Mouse (Mus musculus): ENCODE results near the gene Lgals4.

Lgals4 gene

DNA sequence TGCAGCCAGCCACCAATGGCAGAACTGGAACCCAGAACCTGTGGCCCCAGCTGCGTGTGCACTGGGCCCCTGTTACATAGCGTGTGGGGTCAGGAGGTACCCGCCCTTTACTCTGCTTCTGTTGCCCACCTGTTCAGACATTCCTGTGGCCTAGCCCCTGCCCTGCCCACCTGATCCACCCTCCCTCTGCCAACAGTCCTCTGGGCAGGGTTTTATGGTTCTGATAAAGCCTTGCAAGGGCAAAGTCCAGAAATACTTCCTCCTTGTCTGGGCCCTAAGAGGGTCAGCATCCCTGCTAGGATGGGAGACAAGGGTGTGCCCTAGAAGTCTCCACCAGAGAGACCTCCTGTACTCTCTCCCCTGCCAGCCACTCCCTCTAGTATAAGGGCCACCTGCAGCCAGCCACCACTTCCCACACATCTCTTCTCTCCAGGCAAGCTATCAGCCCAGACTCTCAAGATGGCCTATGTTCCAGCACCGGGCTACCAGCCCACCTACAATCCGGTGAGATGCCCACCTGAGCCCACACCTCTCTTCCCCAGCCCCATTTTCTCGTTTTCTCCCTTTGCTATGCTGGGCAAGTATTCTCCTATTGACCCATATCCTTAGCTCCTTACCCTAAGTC lies at the start of gene Lgals4:
Gene Lgals4 (plus strand): TSS at position 132 of the 625 bp plus-strand sequence.
- DNase-seq, result no peak

DNA sequence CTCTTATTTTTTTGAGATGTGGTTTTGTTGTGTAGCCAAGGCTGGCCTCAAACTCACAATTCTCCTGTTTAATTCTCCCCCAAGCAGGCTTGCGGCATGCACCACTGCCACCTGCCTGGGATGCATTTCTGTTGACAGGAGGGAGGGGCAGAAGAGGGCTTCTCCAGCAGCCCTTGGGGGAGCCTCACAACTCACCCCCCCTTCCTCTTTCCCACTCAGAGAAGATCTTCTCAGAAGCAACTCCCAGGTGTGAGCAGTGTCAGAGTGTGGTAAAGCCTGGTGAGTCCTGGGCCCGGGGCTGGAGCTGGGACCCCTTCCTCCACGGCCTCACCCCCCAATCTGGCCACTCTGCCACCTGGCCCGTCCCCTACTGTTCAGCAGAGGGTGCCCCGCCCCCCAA lies 48.5 kb upstream of the Lgals4 start:
- DNase-seq, result no peak

DNA sequence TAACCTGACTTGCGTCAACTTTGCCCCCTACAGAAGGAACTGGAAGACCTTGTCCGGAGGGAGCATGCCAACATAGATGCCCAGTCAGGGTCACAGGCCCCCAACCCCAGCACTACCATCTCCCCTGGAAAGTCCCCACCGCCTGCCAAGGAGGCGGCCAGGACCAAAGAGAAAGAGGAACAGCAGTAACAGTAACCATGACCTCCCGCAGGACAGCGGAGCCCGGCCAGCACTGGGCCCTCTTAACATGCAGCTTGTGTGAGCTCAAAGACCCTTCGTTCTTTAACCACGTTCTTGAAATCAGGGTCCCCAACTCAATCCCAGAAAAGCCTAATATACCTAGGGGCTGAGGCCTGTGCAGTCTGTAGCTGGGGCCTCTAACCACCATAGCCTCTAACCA lies 45.8 kb upstream of the Lgals4 start:
- peak in 1 of 2 experiments; percentile 34 for DNase-seq

DNA sequence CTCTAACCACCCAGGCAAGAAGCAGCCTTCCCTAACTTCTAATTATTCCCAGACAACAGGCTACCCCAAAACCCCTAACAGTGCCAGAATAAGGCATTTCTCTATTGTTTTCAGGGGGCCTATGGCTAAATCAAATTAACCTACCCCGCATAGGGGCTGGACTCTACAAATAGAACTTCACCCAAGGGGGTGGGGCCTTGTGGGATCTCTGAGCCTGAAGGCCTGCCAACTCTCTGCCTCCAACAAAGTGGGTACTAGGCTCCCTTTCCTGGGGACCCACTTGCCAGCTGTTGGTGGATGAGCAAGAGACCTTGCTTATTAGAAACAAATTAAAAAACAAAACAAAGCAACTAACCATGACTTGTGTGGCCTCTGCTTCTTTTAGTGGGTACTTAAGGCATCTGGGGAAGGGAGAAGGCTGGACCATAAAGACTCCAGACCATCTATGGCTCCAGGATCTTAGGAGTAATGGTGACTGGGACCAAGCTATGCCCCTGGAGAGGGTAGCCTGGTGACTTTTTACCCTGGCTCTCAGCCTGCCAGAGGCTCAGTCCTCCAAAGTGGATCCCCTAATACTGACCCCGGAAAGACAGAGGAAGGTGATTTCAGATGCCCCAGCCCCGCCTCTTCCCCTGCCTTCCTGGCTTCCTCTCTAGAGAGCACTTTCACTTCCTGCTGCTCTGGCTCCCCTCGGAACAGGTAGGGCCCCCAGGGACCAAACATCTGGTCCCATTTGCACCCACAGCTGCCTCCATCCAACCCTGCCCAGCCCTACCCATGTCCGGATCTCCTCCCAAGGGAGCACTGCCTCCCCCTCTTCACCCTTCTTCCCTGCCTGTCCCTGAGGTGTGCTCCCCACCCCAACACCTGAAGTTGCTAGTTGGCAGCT lies 45.1 kb upstream of the Lgals4 start, which contains the start of gene Rinl:
Gene Rinl (plus strand): TSS at position 663 of the 889 bp plus-strand sequence.
- DNase-seq, result peak; percentile 84 to 89

DNA sequence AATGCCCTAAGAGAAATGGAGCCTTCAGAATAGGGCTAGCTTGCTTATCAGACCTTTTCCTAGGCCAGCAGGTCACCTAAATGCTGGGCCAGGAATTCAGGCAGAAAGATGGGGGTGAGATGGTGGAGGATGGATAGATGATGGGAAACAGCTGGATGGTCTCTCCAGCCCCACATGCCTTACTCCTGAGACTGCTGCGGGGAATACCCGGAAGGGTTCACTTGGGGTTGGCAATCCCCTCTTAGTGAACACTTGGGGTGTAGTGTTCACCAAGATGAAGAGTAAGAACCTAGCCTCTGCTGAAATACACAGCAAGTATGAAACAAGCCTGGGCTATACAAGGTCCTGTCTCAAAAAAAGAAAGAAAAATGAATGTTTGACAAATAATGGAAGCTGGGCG lies 44.4 kb upstream of the Lgals4 start:
- DNase-seq, result no peak

DNA sequence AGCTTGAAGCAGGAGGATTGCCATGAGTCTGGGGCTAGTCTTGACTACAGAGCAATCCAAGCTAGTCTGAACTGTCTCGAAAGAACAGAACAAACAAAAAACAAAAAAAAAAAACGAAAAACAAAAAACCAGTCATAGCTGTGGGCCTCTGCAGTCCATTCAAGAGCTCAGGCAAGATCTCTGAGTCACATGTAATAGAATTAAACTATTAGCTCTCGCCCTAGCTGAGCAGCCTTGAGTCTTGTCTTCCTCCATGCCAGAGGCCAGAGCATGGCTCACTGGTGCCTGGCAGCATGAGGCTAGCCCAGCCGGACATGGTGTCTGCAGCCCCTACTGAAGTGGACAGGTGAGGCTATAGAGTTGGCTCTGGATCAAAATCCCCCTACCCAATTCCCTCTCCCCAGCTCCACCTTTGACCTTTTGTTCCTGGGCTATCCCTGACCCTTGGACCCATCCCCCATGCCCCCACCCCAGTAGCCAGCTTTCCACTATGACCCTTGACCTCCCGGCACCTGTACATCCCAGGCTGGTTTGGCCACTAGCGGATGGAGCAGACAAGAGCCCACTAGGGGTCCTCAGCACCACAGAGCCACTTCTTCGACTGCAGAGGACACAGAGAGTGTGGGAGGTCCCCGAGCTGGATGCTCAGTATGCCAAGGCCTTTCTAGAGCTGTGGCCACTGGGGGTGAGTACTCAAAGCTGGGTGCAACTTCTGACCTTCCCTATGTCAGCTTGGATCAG lies 43.4 kb upstream of the Lgals4 start:
- DNase-seq, result no peak

DNA sequence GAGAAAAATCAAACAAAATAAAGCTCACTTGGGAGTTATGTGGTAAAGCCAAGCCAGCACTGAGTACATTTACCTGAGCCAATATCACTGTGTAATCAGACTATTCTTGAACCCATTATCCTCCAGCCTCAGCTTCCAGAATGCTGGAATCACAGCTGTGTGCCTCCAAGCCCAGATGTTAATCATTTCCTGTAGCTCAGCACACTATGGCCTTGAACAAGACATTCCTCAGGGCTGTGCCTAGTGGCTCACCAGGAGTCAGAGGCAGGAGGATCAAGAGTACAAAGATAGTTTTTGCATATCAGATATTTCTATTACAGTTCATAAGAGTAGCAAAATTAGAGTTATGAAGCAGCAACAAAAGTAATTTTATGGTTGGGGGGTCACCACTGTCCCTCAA lies 41.9 kb upstream of the Lgals4 start:
- no peak for DNase-seq

DNA sequence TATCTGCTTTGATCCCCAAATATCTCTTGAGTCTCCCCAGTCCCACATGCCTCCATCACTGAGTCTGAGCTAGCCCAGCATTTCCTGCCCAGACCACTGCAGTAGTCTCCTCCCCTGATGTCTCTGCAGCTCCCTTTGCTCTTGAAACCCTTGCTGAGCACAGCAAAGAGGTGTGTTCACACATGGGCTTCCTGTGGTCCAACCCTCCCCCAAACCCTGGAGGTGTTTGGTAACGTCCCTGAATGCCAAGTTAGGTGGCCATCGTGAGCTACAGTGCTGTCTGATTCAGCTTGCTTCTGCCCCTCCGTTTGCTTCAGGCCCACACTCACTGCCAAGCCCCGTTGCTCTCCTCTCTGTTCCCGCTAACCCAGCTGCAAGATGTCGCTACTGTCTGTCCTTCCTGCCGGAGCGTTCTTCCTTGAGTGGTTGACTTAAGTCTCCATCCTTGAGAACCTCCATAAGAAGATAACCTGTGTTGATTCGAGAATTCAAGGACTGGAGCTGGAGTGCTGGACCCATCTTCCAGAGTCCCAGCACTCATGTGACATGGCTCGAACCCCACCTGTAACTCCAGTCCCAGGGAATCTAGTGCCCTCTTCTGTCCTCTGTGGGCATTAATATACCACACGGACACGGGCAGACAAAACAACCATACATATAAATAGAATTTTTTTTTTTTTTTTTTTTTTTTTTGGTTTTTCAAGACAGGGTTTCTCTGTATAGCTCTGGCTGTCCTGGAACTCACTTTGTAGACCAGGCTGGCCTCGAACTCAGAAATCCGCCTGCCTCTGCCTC lies 41.1 kb upstream of the Lgals4 start:
- no peak for DNase-seq

DNA sequence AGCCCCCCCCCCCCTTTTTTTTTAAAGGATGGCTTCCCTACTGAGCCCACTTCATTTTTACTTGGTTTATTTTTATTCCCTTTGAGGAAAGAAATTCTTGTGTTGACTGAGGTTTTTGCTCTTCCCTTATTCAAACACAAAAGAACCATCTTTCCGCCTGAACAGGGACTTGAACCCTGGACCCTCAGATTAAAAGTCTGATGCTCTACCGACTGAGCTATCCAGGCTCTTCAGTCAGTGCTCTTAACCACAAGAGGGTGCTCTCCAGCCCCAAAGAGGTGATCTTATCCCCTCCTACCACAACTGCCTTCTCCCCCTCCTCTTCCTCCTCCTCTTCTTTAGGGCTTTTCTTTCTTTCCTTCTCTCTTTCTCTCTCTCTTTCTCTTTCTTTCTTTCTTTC lies 39.8 kb upstream of the Lgals4 start:
- DNase-seq, result no peak

DNA sequence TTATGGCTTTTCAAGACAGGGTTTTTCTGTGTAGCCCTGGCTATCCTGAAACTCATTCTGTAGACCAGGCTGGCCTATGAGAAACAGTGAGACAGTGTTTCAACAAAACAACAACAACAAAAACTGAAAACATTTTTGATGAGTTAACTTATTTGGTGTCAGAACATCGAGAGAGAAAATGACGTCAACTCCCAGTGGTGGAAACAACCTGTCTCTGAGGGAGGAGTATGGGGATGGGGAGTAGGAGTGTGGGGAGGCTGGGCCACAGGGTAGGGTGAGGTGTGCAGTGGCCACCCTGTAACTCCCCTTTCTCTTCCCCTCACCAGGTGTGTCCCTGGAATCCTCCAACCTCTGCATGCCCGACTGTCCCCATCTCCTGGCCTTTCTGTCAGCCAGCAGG lies 39.2 kb upstream of the Lgals4 start:
- DNase-seq, result no peak

DNA sequence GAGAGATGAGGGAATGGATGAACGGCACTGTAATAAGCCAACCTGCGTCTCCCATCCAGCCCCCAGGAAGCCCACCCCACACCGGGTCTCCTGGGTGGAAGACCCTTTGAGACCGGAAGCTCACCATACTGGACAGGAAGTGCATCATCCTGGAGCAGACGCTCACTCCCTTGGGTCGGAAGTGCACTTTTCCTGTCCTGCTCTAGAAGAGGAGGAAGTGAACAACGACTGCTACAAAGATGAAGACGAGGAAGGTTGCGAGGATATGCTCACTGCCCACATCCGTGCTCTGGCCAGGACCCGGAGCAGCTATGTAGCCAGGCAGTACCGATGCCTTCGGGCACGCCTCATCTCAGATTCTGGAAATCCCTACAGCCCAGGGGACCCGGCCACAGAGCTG lies 37.8 kb upstream of the Lgals4 start:
- DNase-seq, result peak in 1 of 2 experiments; percentile 43

DNA sequence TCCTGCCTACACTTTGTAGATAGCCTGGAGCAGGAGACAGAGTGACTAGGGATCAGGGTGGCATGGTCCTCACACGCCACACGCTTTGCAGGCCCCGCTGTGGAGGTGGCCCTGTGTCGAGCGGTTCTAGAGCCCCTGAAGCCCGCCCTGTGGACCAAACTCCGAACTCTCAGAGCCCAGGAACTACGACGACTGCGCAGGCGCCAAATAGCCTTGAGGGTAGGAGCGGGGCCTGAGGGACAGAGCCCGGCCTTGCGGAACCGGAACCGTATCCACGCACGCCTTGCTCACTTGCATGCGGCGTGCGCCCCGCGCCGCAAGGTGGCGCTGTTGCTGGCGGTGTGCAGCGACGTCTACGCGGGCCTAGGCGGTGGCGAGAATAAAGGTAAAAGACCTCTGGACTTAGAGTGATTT lies 37.1 kb upstream of the Lgals4 start:
- peak; percentile 74 to 84 for DNase-seq

DNA sequence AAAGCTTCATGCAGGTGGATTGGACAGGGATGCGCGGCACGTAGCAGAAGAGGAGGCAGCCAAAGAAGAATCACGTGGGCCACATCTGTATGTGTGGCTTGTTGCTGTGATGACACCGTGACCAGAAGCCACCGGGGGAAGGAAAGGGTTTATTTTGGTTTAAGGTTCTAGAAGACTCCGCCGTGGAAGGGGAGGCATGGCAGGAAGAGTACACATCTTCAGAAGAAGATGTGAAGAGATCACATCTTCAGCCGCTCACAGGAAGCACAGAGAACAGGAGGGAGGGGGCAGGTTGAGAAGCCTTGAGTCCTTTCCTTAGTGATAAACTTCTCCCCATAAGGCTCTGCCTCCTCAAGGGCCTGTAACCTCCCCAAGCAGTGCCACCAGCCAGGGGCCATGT lies 33.7 kb upstream of the Lgals4 start:
- DNase-seq, result no peak

DNA sequence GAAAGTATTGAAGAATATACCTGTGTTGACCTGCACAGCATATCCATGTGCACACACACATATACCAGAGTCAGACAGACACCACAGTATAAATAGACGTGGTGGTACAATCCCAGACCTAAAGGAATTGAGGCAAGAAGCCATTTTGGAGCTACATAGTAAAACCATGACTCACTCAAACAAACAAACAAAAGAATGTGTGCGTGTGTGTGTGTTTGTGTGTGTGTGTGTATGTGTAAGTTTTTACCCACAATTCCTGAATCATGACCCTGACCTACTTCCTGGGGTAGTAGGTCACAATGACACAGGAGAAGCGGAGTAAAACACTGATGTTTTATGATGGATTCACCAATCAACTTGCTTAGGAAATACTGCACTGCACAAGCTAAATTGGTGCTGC lies 32.2 kb upstream of the Lgals4 start:
- no peak for DNase-seq

DNA sequence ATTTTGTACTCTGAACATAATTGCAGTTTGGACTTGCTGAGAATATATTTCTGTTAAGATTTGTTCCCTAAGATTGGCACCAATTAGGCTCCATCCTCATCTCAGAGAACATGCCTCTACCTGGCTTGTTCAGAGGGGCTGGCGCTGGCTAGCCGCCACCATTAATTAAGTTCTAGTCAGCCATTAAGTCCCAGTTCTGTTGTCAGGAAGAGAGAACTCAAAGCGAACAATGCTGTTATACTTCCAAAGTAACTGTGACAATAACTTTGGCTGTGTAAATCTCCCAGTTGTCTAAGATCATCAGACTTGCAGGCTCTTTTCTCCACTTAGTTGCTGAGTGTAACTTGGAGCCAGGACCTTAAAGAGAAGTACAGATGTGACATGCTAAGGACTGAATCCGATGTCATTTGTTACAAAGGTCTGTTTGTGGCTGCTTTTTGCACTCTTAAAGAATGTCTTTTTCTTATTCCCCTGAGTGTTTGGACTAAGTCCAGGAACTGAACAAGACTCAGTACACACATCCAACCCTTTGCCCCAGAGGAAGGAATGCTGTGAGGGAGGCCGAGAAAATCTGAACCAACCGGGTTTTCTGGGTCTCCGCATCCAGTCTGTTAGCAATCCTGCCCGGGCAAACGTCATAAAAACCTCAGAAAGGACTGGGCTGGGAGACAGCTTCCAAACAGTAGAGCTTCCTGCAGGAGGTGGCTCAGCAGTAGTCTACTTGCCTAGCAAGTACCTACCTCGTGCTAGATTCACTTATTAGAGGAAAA lies 31.6 kb upstream of the Lgals4 start:
- no peak for DNase-seq

DNA sequence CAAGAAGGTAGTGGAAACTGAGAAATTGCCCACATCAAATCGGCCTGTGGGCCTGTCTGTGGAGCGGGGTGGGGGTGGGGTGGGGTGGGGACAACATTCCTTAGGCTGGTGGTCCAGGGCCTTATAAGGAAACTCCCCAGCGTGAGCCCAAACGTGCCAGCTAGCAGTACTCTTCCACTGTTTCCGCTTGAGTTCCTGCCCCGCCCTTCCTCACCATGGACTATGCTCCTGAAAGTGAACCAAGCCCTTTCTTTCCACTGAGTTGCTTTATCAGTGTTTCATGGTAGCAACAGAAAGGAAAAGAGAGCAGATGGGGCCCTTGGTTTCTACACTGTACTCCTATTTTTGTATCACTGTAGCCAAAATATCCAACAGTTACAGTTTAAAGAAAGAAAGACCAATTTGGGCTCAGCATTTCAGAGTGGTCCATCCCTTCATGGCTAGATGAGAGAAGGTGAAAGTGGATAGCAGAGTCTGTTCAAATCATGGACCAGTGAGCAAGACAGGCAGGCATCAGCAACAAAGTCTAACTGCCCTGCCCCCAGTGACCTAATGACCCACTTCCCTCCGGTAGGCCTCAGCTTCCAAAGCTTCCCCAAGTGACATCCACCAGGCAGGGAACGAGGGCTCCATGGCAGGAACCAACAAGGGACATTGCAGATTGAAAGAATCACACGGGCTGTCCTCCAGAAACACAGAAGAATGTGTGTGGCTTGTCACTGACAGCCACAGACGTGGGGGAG lies 30.6 kb upstream of the Lgals4 start:
- no peak for DNase-seq

DNA sequence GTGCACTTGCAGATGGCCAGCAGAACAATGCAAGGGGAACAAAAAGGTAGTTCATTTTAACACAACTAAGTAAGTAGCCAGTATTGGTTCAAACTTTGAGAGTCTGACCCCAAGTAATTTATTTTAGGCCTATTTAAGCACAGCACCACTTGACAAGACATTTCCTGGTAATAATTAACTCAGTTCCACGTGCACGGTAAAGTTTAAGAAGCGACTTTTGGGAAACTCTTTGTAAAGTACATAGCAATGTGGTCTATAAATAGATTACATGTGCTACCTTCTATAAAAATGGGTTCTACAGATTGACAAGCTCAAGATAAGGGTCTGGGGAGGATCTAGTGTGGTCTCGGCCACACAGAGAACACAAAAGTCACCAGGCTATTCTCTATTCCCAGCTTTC lies 29.9 kb upstream of the Lgals4 start:
- no peak for DNase-seq

DNA sequence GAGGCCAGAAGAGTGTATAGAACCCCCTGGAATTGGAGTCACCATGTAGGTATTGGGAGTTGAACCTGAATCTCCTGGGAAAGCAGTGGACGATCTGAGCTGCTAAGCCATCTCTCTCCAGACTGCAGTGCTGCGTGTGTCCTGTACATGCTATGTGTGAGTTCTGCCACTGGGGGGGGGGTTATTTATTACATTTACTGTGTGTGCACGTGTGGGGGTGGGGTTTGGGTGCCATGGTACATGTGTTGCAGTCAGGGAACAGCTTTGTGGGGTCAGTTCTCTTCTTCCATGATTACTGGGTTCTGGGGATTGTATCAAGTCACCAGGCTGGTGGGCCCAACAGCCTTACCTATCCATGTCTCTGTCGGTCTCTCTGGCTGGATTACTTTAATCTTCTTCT lies 26.8 kb upstream of the Lgals4 start:
- DNase-seq, result no peak

DNA sequence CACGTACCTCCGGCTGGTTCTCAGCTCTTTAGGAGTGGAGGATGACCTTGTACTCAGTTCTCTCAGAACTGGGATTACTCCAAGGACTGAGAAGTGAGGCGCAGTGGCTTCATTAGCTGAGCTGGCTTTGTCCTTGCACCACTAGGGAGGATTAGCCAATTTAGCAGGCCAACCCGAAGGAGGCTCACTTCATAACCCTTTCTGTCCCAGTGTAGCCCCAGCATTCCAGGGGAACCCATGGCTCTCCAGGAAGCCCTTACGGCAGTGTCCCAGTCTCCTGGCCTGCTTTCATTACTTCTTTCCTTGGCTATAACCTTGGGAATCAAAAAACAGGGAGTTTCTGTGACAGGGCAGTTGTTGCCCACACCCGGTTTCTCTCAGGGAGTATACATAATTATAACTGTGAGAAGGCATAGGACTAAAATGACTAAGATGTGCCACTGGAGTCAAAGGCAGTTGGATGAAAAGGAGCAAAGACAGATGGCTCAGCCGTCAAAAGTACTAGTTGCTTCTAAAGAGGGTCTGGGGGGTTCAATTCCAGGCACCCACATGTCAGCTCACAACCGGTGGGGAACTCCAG lies 25.9 kb upstream of the Lgals4 start:
- DNase-seq, result no peak

DNA sequence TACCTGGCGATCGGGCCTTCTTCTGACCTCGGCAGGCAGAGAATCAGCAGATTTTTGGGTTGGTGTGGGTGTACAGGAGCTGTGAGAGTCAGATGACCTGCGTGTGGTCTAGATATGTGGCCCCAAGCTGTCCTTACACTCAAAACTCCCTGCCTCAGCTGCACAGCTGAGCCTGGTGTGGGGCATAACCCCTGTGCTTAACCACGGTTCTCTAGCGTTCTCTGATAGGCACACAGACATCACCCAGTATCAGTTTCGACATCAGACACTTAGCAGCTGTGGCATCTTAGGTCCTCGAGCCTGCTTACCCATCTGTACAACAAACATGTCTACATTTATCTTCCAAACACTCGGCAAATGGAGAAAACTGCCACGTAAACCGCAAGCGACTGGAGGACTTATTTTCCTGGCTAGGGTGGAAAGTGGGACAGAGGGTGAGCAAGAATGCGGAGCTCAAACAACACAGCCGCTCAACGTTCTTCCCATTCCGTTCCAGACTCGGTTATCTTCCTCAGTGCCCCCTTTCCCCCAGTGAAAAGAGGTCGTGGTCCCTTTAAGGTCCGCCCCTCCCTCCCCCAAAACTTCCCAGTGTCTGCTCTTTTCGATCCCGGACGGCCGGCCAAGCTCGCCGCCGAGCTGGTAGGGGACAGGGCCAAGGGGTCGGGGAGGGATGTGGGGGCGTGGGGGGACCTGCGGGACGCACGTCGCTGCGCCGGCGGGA lies 25.3 kb upstream of the Lgals4 start, which contains the start of gene Hnrnpl:
Gene Hnrnpl (plus strand): TSS at position 321 of the 721 bp plus-strand sequence.
- no peak for DNase-seq
